Mouse (Mus musculus): ENCODE results near the gene Cda.
"Not testable (repeated sequence)": the region's sequence is repeated elsewhere in the genome, so short reads cannot be mapped to it uniquely, and the experiment has no call there.

Gene Cda

DNA sequence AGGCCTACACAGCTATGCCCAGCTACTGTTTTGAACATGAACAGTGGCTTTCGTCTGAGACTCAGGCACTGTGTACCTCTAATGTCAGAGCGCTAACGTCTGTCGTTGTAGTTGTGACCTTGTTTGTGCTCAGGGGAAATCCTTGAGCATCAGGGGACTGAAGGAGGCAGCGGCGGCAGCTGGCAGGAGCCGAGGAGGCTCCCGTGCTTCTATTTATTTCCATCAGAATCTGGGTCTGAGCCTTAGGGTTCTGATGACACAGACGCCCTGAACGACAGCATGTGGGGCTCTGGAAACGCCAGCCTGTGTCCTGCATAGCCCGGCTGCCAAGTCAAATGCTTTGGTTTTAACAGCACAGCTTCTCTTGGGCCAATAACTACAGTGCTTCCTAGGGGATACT lies 32.8 kb downstream of the Cda start:
- DNase-seq (ENCODE audit: low spot score in 2 of 2): no peak

DNA sequence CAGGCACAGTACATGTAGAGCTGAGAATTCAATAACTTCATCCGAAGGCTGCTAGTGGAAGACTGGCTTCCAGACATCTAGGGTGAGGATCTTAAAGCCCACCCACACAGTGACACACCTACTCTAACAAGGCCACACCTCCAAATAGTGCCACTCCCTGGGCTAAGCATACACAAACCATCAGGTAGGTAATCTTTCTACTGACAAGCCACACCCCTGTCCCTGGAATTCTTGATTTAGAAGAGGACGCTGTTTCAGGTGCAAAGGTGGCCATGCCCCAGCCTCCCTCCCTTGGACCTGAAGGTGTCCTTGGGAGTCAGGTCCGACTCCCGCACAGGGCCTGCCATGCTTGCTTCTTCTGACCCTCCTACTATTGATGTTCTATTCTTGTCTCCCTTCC lies 34.7 kb downstream of the Cda start:
- DNase-seq (ENCODE audit: low spot score in 2 of 2): no peak

DNA sequence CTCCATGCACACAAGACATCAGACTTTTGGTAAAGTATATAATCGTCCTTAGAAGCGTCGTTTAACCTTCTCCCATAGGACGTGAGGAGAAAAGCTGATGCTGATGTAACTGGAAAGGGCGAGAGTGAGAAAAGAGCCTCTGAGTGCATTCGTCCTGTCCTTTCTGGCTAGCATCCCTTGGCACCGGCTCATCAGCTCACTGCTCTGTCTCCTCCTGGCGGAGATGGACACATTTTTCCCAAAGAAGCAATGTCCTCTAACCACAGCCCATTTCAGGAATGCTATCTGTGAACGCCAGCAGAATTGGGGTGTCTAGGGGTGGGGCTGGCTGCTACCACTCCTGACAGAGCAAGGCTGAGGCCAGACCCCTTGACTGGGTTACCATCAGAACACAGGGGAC lies 36.1 kb downstream of the Cda start:
- DNase-seq (ENCODE audit: low spot score in 2 of 2): no peak

DNA sequence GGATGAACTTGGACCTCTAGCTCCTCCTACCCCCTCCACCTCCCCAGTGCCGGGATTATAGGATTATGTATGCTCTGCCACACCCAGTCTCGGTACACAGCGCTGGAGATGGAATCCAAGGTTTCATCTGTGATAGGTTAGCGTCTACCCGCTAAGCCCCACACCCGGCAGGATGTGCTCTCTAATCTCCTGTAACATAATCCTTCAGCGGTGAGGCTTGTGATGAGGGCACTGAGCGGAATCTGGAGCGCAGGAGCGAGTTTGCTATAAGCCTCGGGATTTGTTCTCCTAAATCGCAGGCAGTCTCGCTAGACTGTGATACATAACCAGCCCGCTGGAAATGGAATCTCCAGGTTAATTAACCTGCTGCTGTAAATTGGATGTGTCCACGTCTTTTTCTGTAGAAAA lies 37.5 kb downstream of the Cda start:
- no peak for DNase-seq (ENCODE audit: low spot score in 2 of 2)

DNA sequence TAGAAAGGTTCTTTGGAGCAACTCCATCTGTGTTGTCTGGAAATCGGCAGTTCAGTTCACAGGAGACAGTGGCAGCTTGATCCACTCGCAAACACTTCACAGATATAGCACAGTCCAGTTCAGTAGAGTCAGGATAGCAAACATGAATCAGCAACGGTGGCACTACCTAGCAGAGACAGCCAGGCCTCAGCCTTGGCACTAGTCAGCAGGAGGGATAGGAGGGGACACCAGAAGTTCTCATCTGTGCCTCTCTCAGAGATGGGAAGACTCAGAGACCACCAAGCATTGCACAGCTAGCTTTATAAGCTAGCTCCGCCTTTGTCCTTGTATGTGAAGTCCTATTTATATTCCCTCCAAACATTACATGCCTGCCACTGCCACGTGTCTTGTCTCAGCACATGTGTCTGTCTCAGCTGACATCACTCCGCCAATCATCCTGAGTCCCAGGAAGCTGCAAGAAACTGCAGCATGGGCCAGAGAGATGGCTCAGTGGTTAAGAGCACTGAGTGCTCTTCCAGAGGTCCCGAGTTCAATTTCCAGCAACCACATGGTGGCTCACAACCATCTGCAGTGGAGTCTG lies 39.8 kb downstream of the Cda start:
- no peak for DNase-seq (ENCODE audit: low spot score in 2 of 2)

DNA sequence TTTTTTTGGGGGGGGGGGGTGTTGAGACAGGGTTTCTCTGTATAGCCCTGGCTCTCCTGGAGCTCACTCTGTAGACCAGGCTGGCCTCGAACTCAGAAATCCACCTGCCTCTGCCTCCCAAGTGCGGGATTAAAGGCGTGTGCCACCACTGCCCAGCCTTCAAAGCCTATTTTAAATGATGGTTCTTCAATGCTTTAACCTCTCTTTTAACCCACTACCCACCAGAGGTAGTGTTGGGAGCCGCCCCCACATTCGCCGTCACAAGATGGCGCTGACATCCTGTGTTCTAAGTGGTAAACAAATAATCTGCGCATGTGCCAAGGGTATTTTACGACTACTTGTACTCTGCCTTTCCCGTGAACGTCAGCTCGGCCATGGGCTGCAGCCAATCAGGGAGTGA lies 40.6 kb downstream of the Cda start:
- DNase-seq (ENCODE audit: low spot score in 2 of 2): not testable (repeated sequence)

DNA sequence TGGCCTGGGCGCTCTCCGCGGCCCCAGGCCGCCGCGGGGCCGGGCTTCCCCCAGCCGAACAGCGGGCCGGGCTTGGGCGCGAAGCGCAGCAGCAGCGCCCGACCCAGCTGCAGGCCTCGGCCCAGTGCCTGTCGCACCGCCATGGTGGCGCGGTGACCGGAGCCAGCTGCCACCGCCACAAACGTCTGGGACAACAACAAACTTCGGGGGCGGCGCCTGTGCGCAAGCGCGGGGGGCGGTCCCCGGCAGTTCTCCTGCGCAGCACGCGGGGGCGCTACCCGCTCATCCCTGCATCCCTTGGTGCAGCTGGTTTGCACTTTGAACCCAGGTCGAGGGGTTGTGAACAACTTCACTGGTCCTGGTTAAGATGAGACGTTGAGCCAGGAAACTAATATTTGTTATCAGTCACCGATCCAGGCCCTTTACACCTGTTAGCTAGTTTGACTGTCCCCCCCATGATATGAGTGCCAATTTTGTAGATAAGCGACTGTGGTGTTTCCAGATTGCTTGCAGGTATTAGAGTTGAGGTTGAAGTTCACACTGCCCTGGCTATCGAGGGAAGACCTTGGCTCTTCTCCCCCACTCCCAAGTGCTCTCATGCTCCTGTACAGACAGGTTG lies 41.6 kb downstream of the Cda start, which contains the start of gene Pink1:
Pink1 (minus strand) TSS at position 231 of the 619 bp plus-strand sequence.
- peak; percentile 73 to 95 for DNase-seq (ENCODE audit: low spot score in 2 of 2)

DNA sequence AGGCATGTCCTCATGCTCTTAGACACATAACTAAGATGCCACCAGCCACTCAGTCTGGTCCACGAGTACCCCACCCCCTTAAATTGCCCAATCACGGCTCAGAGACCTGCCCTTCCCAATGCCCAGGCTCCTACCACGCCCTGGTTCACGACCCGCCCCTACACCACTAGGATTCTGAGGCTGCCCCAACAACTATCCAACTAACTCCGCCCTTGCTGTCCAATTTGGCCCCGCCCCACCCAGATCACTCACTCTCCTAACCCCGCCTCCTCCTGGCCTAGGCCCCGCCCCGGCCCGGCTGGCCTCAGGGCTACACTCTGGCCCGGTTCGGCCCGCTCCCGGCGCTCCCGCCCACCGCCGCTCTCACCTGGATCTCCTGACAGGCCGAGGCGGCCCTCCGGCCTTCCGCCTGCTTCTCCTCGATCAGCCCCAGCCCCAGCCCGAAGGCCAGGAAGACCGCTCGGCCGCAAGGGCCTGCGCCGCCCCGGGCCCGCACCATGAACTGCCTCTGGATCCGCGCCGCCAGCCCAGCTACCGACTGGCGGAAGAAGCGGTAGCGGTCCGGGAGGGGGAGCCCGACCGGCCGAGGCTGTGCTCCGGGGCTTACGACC lies 42.2 kb downstream of the Cda start:
- peak; percentile 79 to 94 for DNase-seq (ENCODE audit: low spot score in 2 of 2)

DNA sequence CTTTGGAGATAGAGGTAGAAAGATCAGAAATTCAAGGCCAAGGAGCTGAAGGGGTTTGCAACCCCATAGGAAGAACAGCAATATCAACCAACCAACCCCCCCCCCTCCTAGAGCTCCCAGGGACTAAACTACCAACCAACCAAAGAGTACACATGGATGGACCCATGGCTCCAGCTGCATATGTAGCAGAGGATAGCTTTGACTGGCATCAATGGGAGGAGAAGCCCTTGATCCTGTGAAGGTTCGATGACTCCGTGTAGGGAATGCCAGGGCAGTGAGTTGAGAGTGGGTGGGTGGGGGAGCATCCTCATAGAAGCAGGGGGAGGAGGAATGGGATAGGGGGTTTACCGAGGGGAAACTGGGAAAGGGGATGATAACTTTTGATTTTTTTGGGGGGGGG lies 43.3 kb downstream of the Cda start:
- no peak for DNase-seq (ENCODE audit: low spot score in 2 of 2)

DNA sequence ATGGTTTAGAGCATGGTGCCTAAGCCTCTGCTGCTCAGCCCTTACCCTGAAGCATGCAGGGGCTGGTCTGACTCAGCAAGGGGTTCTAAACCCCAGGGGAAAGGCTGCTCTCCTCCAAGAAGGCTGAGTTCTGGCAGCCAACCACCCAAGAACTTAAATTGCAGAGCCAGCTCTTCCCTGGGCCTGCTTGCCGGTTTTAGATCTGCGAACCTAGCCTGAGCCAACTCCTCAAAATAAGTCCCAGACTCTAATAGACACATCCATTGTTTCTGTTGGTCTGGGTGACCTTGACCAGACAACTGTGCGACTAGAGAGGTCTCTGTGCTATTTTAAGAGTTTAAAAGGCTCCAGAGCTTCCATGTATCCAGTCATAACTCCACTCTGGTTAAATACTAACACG lies 44.0 kb downstream of the Cda start:
- no peak for DNase-seq (ENCODE audit: low spot score in 2 of 2)

DNA sequence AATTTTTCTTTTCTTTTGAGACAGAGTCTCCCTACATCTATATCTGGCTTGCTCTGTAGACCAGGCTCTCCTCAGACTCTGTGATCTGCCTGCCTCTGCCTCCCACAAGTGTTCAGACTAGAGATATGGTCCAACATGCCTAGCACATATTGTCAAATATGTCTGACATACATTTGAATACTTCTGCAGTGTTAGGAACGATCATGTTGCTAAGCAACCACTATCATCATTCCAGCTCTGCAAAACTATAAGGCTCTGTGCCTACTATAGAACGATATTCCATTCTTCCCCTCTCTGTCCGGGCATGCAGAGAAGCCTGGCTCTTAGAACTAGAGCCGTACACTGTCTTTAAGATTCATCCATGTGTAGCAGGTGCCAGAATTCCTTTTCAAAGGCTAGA lies 45.1 kb downstream of the Cda start:
- DNase-seq (ENCODE audit: low spot score in 2 of 2): no peak

DNA sequence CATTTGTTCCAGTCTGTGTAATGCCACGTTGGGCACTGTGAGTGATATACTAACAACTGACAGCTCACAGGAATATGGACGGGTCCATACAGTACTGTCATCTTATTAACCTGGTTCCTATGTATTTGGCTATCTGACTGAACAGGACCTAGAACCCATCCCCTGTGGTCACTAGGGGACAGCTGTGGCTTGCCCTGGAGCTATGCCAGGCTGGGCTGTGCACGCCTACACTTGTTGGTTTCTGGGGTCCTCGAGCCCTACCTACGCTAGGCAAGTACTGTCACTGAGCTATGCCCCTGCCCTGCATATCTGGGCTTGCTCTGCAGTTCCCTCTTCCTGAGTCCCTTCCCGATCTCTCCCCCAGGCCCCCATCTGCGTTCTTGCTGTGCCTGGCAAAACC lies 46.3 kb downstream of the Cda start:
- DNase-seq (ENCODE audit: low spot score in 2 of 2): no peak

DNA sequence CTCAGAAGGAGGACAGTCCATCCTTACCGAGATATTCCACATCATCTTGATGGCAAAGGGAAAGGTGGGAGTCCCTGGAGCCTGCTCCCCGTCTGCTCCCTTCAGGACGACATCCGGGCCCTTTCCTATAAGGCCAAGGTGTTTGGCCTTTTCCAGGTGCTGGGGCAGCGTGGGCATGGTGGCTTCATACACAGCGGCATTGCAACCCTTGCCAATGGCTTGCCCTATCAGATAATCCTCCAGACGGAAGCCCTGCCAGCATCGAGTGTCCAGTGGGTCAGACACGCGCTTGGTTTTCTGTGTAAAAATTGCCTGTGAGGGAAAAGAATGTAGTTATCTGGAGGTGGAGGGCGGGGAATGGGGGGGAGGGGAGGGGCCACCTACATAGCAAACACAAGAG lies 47.1 kb downstream of the Cda start:
- no peak for DNase-seq (ENCODE audit: low spot score in 2 of 2)

DNA sequence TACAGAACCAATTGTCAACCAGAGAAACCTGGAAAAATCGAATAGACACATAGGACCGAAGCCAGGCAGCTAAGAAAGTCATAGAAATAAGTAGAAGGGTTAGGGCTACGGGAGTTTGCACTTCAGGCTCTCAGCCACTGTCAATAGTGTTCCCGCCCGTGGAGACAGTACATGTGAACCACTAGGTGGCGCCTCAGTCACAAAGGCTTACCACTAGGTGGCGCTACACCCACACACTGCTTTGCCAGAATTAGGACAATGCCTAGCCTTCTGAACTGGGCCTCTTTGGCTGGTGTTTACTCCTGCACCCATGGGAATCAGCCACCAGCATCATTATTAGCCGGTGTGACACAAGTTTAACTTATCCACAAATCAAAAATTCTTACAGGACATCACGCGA lies 48.3 kb downstream of the Cda start:
- DNase-seq (ENCODE audit: low spot score in 2 of 2): peak; percentile 64 to 92

DNA sequence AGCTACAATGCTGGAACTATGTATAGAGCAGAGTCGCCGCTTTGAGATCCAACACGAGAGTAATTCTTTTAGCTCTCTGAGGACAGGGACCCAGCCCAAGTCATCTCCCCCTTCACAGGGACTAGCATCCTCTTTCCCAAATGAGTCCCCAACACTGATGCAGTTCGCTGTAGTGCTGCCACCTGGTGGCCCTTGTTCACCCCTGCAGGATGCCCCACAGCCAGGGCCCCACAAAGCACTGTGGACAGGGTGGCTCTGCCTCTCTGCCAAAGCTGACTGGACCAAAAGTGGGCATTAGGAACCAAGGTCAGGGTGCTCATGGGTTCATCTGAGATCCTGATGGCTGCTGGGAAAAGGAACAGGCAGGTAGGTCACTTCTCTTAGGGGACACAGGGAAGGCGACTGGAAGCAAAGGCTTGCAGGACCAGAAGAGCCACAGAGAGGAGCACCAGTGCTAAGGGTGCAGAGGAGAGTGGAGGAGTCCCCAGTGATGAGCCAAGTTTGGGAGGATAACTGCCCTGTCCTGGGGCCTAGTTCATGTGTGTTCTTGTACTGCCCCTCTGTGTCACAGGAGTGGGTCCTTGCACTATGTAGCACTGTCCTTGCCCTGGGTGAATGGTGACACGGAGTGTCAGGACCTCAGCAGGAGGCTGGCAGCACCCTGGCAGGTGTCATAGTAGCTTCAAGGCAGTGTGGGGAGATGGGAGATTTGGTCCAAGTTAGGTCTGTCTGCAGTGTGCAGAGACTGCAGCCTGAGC lies 49.1 kb downstream of the Cda start:
- peak in 1 of 2 experiments; percentile 57 for DNase-seq (ENCODE audit: low spot score in 2 of 2)

DNA sequence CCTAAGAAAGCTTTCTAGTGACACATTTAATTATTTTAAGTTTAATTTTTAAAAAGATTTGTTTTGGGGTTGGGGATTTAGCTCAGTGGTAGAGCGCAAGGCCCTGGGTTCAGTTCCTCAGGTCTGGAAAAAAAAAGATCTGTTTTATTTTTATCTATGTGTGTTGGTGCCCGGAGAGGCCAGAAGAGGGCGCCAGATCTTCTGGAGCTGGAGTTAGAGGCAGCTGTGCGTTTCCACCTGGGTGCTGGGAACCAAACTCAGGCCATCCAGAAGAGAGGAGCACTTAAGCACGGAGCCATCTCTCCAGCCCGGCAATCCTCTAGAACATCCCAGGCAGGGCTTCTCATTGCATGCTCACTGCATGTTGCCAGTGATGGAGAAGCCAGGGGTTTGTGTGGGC lies 51.4 kb downstream of the Cda start:
- no peak for DNase-seq (ENCODE audit: low spot score in 2 of 2)

DNA sequence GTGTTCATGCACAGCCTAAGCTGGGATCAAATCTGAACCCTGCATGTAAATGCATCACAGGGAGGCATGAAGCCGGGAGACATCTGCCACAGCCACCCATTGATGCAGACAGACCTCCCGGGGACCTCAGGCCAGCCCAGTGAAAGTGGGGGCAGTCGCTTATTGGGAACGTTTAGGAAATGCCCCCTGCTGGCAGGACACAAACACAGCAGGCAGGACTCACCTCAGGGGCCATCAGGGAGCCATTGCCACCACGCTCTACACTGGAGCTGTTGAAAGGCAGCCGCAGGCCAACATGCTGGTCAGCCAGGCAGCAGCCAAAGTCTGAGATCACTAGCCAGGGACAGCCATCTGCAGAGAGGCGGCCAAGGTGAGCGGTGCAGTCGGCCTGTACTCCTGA lies 52.0 kb downstream of the Cda start:
- DNase-seq (ENCODE audit: low spot score in 2 of 2): no peak

DNA sequence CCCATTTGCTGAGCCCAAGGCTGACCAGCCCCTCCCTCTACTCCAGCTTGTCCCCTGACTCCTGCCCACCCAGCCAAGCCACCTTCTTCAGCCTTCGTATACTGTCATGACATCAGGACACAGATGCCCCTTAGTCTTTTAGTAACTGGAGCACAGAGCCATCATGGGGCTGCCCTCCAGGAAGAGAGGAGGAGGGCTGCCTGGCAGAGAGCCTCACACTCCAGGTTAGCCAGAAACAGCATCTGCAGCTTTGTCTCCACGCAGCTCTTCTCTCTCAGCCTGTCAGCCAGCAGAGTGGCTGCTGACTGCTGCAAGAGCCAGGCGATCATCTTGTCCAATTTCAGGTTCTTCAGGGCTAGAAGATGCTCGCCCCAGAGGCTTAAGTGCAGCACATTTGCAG lies 54.0 kb downstream of the Cda start:
- no peak for DNase-seq (ENCODE audit: low spot score in 2 of 2)

DNA sequence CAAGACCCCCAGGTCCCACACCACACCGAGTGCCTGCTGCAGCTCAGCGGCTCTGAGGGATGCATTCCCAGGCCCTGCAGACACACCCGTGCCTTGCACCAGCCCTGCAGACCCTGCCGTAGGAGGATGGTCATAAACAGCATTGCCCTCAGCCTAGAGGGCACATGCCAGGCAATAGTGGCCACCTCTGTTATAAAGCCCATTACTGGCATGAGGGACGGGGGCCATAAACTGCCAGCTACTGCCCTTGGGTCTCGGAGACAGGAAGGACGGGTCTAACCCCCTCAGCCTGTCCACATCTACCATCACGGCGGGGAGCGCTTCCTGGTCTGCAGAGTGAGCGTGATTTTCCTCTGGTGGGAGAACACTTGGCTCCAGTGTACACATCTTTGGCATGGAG lies 54.8 kb downstream of the Cda start:
- DNase-seq (ENCODE audit: low spot score in 2 of 2): no peak

DNA sequence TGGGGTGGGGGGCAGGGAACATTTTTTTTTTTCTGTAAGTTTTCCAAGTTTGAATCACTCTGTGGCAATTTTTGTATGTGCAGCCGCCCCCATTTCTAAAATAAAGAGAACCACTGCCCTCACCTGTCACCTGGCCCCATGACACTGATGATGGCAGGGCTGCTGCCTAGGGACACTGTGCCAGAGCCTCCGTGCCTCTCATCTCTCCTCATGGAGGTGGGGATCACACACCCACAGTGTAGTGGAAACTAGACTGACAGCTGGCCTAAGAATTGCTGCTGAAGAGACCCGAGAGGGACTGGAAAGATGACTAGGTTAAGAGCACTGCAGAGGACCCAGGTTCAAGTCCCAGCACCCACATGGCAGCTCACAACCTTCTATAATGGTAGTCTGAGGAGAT lies 55.7 kb downstream of the Cda start:
- DNase-seq (ENCODE audit: low spot score in 2 of 2): no peak

DNA sequence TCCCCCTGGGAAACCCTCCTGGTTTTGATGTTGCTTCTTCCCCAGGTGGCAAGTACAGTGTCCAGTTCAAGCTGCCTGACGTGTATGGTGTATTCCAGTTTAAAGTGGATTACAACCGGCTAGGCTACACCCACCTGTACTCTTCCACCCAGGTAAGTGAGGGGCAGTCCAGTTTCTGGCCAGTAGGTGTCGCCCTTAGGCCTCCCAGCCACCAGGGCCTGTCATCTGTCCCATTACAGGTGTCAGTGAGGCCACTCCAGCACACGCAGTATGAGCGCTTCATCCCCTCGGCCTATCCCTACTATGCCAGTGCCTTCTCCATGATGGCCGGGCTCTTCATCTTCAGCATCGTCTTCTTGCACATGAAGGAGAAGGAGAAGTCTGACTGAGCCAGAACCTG lies 56.2 kb downstream of the Cda start:
- DNase-seq (ENCODE audit: low spot score in 2 of 2): peak in 1 of 2 experiments; percentile 55

DNA sequence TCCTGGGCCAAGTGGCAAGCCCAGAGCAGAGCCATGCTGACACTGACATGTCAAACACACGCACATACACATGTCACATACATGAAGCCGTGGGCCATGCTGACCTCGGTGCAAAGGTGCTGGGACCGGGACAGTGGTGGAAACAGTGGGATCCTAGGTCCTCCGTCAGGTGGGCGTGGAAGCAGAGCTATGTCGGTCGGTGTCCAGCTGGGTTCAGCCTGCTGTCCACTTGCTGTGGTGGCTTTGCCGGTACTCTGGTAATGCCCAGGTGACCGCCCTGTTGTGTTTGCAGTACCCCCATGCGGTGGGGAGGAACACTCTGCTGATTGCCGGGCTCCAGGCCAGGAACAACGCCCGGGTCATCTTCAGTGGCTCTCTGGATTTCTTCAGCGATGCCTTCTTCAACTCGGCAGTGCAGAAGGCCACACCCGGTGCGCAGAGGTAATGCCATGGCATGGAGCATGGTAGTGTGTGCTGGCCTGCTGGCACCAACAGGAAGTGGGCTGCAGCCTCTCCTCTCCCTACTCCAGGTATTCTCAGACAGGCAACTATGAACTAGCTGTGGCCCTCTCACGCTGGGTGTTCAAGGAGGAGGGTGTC lies 57.4 kb downstream of the Cda start:
- no peak for DNase-seq (ENCODE audit: low spot score in 2 of 2)
